Mouse (Mus musculus) stomach, postnatal 0 days (tissue): ENCODE measurements around the gene Copz2.

Experiments
- CTCF ChIP-seq: IDR thresholded peaks from 2 replicates; pipeline ENCODE4 v1.5.1; 2016; ENCODE audit warnings: antibody characterized with exemption, low read depth, mild to moderate bottlenecking, moderate library complexity
- EP300 ChIP-seq: optimal IDR thresholded peaks from 2 replicates; pipeline ENCODE3; 2016; ENCODE audit warnings: antibody characterized with exemption

GRCm38 (mm10) chr11:96886942-96887546 is 37.4 kb downstream of the Copz2 start:
- TF ChIP-seq CTCF (no peak), EP300 (no peak)
